Mouse (Mus musculus) E14TG2a.4 (cell line): Measurements from ENCODE around the gene Zfp990.
"Not testable (repeated sequence)": the region's sequence is repeated elsewhere in the genome, so short reads cannot be mapped to it uniquely, and the experiment has no call there.

Experiments used
- CTCF ChIP-seq: conservative IDR thresholded peaks from 2 replicates; pipeline ENCODE4 v1.5.1; 2014; ENCODE audit warnings: low read length
- NANOG ChIP-seq: IDR thresholded peaks from 2 replicates; pipeline ENCODE4 v1.6.1; 2014; ENCODE audit warnings: borderline replicate concordance, low read length, mixed read lengths

- not testable (repeated sequence) for TF ChIP-seq CTCF, NANOG
Measured at GRCm38 (mm10) chr4:145586046-145586445, 75.5 kb downstream of the Zfp990 start.
